Mouse (Mus musculus): Measurements from ENCODE around the gene Zc3h8.

Gene Zc3h8

DNA sequence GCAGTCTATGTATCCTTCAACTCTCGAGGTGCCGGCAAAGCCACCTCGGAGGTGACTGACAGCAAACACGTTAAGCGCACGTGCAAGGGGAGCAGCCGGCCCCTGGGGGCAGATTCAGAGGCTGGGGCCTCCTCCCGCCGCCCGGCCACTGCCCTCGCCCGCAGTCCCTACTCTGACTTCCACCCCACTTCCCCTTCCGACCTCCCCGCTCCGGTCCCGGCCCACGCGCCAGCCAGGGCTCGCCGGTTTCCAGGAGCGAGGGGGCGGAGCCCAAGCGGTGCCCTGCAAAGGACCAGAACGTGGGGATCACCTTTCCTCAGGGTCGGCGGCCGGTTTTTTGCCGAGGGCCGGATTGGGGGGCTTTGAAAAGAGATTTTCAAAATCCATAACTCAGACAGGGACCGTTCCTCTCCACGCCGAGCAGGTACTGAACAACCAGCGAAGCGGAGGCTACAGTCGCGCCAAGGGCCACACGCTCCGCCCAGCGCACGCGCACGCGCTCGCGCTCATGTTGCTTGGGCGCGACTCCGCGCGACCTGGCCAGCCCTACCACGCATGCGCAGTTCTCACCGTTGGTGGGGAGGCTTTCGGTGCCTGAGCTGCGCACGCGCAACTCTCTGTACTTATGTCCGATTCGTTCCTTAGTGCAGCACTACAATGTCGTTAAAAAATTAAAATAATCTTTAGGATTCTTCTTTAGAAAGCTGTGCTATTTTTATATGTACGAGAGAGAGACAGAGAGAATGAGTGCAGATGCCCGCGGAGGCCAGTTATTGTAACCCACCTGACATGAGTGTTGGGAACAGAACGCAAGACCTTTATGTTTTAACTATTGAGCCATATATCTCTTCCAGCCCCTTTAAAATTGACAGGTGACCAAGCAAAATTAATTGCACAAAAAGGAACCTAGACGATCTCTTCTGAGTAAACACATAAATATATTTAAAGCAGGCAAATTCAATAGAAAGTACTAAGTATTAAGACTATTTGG, at the start of gene Zc3h8:
Gene Zc3h8, minus strand, starts transcription at position 540 of the 991 bp plus-strand sequence.
- peak; percentile 93 for DNase-seq (ENCODE audit: low read depth, low spot score)

- peak; percentile 34 for DNase-seq (ENCODE audit: low read depth, low spot score)
Measured at GRCm38 (mm10) chr2:128984746-128985145, 40.9 kb upstream of the Zc3h8 start.

DNA sequence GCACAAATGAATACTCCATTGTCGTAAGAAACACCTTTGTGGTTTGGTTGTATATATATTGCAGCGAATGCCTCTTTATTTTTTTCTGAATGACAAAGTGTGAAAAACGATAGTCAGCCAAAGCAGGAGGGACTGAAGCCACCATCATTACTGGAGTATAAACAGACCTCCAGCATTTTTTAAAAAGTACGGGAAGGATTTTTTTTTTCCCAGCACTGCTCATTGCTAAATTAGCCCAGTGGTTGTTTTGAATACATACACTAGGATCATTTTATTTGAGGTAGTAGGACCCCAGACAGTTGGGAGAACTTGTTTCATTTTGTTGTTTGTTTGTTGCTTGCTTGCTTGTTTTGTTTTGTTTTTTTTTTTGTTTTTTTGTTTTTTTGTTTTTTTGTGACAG, 31.7 kb upstream of the Zc3h8 start:
- DNase-seq (ENCODE audit: low read depth, low spot score): no peak

GRCm38 (mm10) chr2:128972301-128972700, 28.4 kb upstream of the Zc3h8 start:
- DNase-seq (ENCODE audit: low read depth, low spot score): no peak

DNA sequence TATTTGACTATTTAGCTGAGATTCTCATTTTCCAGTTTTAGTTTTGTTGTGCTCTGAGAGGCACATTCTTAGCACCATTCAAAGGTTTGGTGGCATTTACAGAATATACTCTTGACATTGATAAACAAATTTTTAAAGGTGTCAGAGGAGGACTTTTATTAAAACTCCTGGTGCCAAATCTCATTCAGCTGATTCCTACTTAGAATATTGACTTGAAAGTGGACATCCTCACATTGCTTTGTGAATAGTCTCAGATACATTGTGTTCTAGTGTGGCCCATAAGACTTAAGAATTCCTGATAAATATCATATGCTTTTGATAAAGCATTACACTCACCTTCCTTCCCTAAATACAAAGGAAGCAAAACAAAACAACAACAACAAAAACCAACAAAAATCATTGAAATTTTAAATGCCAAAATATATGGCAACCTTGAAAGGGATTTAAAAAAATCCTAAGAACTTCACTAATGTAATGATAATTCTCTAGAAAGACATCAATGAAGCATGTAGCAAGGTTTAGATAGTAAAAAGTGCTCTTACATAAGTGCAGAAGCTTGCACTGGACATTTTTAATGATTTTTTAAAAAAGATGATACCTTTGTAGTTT, 24.7 kb upstream of the Zc3h8 start:
- no peak for DNase-seq (ENCODE audit: low read depth, low spot score)

DNA sequence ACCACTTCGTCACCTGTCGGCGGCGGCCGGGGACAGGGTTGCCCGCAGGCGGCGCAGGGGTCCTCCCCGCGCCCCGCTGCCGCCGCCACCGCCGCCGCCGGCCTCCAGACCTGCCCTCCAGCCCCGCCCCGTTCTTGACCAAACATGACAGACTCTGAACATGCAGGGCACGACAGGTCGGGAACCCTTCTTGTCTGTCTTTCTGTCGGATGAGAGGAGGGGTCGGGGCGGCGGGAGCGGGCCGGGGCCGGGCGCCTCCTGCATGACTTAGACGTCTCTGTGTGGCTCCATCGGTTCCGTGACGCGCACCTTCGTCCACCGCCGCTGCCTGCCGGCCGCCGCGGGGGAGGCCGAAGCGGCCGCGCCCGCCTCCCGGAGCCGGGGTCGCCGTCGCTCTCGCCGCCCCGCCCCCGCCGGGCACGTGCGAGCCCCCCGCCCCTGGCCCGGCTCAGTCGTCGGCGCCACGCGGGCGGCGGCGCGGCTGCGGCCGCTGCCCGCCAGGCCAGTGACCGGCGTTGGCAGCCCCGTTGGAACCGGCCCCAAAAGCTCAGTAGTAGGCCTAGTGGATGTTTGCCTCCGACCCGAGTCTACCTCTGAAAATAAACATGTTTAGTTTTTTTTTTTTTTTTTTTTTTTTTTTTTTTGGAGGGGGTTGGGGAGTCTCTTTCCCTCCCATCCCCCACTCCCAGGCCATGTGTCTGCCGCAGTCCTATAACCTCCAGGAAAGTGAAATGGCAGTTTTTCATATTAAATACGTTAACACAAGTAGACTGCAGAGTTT, 24.0 kb upstream of the Zc3h8 start, which contains the start of gene Gm10762:
Gene Gm10762, minus strand, starts transcription at position 65 of the 781 bp plus-strand sequence.
- no peak for DNase-seq (ENCODE audit: low read depth, low spot score)

DNA sequence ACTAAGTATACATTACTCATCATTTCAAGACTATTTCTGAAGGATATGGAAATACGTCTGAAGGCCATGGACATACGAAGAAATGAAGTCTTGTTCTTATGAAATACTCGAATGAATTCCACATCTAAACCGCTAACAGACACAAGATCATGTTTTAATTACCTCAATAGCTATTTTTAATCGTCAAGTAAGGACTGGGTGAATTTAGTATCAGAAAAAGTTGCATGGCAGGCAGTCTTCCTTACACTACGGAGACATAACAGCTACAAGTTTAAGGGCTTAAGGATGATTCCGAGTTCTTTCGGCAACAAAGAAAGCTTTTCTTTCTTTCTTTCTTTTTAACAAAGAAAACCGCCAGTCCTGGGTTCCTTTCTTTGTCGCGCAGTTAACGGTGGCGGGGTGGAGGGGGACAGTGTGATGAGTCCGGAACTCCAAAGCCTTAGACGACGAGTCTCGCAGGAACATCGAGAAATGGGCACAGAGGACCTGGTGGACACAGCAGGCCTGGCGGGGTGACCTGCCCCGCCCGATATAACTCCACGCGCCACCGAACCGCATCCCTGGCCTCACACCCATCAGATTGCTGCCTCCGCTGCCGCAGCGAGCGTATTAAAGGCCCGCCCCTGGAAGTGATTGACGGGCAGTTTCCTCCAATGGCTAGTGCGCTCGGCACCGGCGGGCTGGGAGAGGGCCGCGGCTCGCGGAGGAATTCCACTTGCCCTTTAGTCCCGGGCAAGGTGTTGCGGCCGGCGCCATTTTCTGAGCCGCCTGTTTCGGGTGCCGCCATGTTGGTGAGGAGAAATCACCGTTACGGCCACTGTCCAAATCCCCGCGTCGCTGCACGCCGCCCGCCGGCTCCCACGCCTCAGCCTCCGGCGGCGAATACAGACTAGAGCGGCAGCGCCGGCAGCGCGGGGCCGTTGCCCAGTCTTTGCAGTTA, 23.0 kb upstream of the Zc3h8 start, which contains the start of gene Zc3h6:
Gene Zc3h6, plus strand, starts transcription at position 762 of the 940 bp plus-strand sequence.
- peak; percentile 97 for DNase-seq (ENCODE audit: low read depth, low spot score)

DNA sequence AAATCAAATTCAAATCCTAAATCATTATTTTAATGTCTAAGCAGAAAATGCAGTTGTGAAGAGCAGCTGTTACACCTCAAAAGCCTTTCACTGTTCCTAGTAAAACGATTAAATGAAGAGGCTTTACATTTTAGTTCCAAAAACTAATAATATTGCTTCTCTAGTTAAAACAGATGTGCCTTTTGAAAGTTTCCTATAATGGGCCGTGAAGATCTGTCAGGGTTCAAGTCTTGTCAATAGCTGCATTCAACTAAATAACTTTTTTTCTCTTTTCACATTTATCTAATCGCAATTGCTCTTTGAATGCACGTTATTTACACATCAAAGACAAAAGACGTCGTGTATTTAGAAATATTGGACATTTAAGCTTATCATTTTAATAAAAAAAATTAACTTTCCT, 22.4 kb upstream of the Zc3h8 start:
- no peak for DNase-seq (ENCODE audit: low read depth, low spot score)

DNA sequence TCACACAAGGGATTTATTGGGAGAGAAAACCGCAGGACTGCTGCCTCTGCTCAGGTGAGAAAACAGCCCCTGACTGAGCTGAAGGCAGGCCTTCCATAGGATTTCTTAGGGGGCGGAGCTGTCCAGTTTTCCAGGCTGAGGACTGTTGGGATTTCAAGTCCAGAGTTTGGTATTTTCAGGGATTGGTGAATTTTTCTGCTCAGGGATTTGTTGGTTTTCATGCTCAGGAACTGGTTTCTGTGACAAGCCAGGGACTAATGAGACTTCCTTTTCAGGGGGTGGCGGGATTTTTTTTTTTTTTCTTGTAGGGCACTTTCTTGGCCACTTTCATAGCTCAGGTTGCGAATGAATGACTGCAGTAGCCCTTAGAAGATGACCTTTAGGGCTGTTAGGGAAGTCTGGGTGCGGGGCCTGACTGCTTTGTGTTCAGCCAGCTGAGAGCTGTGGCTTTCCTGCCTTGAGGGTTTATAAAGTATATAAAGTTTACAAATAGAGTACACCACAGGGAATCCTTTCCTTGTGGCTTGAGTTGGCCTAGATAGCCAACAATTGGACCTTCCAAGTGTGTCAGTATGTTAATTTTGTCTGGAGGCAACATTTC, 21.7 kb upstream of the Zc3h8 start:
- no peak for DNase-seq (ENCODE audit: low read depth, low spot score)

GRCm38 (mm10) chr2:128954186-128954585, 10.3 kb upstream of the Zc3h8 start:
- no peak for DNase-seq (ENCODE audit: low read depth, low spot score)

GRCm38 (mm10) chr2:128947962-128948588, 4.2 kb upstream of the Zc3h8 start:
- DNase-seq (ENCODE audit: low read depth, low spot score): no peak

DNA sequence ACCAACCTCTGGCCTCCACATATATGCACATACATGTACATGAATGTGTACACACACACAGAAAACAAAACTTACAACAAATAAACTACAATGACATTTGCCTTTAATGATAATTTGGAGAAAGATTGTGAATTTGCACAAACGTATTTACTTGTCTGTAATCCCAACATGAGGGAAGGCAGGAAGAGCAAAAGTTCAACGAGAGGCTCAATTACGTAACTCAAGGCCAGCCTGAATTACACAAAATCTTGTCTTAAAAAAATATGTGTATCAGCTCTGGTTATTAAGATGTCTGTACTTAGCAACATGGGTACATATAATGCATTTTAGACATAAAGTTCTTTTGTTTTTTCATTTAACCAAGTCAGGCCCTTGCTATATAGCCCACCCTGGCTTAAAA, 7.6 kb downstream of the Zc3h8 start:
- DNase-seq (ENCODE audit: low read depth, low spot score): no peak

- no peak for DNase-seq (ENCODE audit: low read depth, low spot score)
Measured at GRCm38 (mm10) chr2:128930704-128931103, 13.2 kb downstream of the Zc3h8 start.

DNA sequence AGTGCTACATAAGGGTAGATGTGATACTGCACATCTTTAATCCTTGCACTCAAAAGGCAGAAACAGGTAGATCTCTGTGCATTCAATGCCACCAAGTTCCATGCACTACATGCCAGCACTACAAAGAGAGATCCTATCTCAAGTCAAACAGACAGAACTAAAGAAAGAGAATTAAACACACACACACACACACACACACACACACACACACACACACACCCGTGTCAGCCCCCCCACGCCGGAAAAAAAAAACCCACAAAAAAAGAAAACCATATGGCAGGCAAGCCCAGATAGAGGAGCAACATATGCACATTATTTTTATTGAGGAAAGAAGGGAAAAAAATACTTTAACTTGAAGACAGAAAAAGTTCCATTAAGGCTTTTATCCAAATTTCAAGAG, 15.4 kb downstream of the Zc3h8 start:
- DNase-seq (ENCODE audit: low read depth, low spot score): peak; percentile 22

DNA sequence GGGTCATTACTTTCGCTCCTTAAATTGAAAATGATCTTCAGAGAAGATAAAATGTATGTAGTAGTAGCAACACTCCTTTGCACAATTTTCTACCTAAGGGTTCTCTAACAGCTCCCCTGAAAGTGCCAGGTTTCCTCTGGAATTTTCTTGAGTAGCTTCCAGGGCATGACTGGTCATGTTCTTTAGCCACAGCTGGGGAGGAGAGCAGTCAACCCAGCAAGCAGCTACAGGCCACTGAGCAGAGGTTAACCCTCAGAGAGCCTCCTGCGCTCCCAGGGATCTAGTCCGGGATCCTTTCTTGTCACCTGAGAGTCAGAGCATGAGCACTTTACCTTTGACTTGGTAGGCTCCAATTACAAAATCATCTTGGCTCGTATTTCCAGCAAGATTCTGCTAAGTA, 19.1 kb downstream of the Zc3h8 start:
- DNase-seq (ENCODE audit: low read depth, low spot score): no peak

DNA sequence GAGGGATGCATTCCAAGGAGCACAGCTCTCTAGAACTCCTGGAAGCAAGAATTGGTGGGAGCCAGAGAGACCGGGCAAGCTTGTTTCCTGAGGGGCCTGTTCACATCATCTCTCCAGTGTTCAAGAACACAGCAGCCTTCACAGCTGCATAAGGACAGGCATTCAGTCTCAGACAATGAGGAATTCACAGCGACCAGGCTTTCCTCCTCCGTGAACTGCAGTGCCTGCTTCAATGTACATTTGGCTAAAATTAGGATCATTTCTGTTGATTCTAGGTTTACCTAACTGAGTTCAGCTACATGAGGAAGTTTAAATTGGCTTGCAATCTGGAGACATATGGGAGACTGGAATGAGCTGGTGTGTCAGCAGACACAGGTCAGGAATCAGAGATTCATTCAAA, 27.3 kb downstream of the Zc3h8 start:
- DNase-seq (ENCODE audit: low read depth, low spot score): no peak

- DNase-seq (ENCODE audit: low read depth, low spot score): no peak
Measured at GRCm38 (mm10) chr2:128914978-128915377, 28.9 kb downstream of the Zc3h8 start.

DNA sequence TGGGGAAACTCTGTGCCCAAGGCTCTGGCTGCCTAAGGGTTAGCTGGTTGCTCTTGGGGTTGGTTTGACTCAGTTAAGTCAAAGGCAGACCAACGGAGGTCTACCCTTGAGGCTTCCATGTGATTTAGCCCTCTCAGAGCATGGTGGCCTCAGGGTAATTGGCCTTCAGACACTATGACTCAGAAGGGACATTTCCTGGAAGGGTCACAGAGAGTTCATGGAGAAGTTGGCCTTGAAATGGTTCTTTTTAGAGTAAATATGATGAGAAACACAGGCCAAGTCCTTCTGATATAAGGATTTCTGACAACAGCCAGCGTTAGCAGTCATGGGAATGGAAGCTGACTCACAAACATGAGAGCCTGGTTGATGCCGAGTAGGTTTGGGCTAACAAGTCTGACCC, 40.2 kb downstream of the Zc3h8 start:
- DNase-seq (ENCODE audit: low read depth, low spot score): no peak

- no peak for DNase-seq (ENCODE audit: low read depth, low spot score)
Measured at GRCm38 (mm10) chr2:128902843-128903242, 41.0 kb downstream of the Zc3h8 start.

DNA sequence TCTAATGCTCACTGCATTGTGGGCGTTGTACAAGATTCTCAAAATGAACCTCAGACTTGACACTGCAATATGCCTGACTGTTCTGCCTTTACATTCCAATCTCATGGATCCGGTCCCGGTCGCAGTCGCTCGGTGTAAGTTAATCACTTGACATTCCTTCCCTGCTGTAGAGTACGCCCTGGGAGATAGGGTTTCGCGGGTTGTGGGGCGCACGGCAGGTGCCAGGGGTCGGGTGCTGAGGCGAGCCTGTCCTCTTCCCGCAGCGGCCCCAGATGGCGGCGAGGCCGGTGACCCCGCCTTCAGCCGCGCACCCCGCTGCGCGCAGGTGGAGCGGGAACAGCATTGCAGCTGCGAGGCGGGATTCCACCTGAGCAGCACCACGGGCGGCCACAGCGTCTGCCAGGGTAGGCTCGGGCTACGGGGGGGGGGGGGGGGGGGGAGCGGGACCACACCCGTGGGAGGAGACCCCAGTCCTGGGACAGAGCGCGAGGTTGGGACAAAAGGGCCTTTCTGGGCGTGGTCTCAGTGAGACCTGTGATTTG, 51.6 kb downstream of the Zc3h8 start:
- DNase-seq (ENCODE audit: low read depth, low spot score): no peak
